Mouse (Mus musculus): ENCODE results near the gene Ntpcr. TPM values are rescaled to one million over a fixed set of nuclear protein-coding genes. Genes with fewer than 3 reads are reported as not detected.
A peak's percentile ranks its signal among the peaks of the same experiment; 100 is the strongest.

Gene Ntpcr
- total RNA-seq, 2 experiments from 2014 or later, result 16.5 to 18.6 TPM

DNA sequence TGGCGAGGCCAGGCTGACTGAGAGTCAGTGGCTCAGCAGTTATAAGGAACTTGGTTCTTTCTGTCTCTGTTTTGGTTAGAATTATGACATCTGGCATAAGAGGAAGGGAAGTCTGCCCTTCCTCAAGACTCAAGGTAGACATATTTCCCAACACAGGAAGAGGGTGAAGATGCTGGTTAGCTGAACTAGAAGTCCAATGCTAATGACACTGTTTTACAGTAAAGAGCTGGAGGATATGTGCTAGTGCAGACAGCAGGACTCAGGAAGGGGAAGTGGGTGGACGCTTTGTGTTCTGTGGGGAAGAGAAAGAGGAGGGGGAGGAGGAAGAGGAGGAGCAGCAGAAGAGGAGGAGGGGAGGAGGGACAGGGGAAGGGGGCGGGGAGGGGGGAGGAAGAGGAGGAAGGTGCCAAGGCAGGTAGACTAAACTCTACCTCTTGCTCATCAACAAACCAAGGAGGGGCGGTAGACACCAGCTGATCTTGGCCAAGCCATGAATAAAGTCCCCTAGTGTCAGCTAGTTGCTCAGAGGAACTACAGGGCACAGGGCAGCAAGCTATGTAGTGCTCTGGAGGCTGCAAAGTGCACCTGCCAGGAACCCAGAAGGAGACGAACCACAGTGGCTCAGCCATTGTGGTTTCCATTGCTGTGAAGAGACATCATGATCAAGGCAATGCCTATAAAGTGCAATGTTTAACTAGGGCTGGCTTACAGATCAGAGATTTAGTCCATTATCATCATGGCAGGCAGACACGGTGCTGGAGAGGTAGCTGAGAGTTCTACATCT lies 4.5 kb upstream of the Ntpcr start:
- no peak for DNase-seq

DNA sequence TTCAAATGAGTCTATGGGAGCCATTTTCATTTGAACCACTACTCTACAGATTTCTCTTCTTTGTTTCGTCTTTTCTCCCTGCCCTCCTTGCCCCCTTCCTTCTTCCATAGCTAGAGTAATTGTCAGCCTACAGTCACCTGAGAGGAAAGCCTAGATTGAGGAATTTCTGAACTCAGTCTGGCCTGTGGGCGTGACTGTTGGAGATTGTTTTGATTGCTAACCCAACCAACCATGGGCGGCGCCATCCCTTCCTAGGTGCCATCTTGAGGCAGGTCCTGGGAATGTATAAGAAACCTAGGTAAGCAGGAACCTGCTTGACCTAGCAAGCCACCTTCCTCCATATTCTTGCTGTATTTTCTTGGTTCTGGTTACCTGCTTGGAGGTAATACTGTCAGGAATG lies 3.6 kb upstream of the Ntpcr start:
- DNase-seq, result no peak

DNA sequence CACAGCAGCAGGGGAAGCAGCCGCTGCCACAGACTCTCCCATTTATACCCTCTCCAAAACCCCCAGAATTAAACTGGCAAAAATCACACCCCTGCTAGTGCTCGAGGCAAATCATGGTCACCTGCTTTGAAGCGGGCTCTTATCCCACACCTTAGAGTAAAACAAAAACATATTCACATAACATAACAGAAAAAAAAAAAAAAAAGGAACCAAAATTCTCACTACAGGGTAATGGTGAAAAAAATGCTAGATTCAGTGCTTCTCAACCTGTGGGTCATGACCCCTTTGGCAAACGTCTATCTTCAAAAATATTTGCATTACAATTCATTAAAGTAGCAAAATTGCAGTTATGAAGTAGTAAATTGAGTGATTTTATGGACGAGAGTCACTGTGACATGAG lies 2.8 kb upstream of the Ntpcr start:
- DNase-seq, result no peak

DNA sequence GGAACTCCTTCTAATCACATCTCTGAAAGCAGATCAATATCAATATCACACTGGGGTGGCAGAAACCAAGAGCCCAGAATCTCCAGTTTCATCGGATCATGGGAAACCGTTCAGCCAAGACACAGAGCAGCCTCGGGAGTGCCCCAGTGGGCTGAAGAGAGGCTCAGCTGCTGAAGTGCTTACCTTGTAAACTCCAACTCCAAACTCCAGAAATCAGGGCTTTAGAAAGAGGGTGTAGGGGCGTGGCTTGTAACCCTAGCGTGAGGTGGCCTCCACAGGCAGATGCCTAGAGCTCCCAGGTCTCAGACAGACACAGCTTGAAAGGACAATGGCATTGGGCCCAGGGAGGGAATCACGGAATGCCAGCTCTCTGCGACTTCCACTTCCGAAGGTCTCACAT lies 2.0 kb upstream of the Ntpcr start:
- DNase-seq, result no peak

DNA sequence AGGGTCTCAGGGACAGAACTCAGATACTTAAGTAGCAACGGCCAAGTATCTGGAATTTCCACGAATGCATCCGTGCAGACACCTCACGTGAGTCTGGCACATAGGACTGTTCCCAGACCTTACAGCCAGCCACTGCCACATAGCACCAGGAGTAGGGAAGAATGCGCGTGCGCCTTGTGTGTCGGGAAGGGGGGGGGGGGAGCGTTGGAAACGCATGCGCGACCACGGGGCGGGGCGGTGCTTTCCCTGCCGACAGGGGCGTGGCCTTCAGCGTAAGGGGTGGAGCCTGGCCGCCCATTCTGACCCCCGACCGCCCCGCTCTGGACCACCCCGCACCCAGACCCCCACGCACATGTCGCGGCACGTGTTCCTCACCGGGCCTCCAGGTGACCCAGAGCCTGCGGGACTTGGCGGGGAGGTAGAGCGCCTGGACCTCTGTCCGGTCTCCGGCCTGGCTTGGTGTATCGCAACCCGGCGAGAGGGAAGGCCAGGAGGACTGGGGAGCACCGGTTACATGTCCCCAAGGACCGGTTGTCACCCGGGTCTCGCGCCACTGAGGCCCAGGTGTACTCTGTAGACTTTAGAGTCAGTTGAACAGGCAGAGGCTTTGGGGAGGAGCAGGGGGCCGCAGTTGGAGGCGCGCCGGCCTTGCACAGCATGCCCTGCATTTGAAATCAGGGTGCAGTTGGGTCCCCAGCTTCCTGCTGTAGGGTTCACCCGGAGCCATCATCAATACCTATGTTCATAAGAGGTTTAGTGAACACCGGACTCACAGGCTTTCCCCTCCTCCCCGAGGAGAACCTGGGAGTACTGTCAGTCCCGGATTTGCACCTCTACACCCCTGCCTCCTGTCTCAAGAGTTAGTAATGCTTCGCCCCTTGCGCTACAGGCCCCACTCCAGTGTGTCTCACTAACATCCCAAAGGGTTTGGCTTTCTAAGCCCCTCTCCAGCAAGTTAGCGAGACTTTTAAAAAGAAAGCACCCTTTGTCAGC lies 4.5 kb downstream of the Ntpcr start:
- DNase-seq, result peak; percentile 91

DNA sequence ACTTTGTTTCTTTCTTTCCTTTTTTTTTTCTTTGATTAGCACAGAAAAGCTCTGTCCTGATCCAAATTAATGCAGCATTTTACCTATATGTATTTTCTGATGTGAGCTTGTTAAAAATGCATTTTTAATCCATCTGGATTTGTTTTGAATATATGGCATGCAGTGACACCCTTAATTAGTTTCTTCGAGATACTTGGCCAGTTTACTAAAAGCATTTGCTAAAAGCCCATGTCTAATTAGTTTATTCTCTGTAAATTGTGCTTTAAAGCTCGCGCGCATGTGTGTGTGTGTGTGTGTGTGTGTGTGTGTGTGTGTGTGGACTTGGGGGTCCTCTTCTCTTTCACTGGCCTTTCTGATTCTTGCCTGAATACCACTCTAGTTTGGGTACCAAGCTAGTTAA lies 9.2 kb downstream of the Ntpcr start:
- no peak for DNase-seq

DNA sequence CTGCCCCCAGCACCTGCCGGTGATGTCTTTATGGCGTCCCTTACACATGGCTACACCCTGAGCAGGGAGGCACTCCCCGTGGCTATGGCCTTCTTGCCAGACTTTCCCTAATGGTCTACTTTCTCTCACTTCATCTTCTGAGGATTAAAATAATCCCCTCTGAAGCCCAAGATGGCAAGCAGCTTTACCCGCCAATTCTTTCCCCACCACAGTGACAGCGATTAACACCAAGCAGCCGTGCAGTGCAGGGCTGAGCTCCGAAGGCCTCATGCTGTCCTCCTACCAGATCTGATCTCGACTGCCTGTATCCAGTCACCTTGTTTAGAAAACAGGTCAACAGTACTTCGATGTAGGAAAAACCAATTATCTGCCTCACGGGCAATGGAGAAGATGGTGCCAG lies 10.9 kb downstream of the Ntpcr start:
- no peak for DNase-seq

DNA sequence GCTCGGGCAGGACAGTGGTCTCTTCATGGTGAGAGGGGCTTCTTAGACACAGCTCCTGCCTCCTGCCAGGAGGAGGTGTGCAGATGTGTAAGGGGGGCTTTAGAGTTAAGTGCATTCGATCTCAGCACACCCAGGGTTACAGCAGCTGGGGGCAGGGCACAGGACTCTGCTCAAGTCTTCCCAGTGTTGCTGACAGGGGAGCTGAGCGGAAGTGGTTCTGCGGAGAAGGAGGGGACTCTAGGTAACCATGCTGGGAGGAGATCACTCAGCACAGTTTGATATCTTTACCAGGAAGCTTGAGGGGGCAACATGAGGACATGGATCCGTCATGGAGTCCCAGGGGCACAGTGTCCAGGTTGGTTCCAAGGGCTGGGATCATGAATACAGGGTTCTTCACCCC lies 11.6 kb downstream of the Ntpcr start:
- no peak for DNase-seq

DNA sequence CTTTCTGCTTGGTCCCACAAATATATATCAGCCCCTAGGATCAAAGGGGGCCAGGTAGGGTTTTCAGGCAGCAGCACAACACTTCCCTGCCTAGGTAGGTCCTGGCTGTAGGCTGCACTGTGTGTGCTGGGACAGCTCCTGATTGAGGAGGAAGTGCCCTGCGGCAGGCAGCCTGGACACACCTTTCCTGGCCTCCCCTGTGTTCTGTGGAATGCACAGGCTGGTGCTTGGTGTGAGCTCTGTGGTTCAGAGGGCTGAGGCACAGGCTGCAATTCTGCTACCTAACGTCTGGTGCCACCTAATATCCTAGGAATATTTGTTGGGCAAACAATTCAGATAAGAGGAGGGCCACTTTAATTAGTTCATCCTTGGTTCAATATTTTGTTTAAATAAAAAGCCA lies 12.1 kb downstream of the Ntpcr start:
- no peak for DNase-seq

DNA sequence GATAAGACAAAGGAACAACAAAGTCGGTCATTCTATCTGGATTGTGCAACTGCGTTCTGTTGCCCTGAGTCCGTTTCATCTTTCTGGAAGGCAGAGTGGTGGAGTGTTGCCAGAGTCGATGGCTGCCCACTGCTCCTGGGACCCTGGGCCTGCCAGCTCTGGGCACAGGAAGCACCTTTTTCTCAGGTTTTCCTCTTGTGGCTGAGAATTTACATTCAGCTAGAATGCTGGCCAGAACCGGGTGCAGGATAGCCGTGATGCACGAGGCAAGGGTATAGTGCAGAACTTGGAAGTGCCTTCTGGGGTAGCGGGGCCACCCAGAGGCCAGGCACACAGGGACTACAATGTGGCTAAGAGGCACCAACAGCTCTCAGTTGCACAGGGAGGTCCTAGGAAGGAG lies 12.6 kb downstream of the Ntpcr start:
- DNase-seq, result no peak

DNA sequence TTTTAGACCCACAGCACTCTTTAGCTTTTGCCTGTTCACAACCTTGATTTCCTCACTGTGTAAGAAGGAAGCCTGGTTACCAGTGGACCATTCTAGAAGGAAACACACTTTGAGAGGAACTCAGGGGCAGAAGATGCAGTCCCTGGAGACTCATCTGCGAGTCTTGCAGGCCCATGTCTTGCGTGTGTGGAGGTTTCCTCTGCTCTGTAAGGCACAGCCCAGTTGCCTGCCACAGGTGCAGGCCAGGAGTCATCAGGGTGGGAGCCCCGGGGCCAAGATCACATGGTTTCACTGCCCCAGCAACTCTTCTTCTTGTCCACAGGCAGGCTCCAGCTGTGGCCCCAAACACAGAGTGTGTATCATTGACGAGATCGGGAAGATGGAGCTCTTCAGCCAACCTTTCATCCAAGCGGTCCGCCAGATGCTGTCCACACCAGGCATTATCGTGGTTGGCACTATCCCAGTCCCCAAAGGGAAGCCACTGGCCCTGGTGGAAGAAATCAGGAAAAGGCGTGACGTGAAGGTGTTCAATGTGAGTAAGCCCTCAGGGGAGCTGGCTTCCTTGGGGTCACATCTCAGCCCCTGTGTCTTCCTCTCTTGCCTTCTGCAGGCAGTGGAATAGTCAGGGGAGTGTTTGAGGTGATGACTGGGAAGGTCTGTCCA lies 15.3 kb downstream of the Ntpcr start:
- no peak for DNase-seq

DNA sequence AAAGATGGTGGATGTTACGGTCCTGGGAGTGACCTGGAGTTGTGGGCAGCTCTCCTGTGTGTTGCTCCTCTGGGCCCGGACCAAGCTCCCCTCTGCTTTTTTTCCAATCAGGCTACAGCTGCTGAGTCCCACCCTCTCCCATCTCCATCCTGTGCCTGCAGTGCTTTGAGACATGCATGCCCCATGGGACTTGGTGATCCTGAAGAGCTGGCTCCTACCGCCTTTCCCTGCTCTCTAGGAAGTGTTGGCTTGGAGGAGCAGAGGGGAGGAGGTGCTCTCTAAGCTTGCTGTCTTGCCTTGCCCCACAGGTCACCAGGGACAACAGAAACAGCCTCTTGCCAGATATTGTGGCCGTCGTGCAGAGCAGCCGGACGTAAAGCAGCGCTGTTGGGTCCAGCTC lies 17.6 kb downstream of the Ntpcr start:
- DNase-seq, result no peak

DNA sequence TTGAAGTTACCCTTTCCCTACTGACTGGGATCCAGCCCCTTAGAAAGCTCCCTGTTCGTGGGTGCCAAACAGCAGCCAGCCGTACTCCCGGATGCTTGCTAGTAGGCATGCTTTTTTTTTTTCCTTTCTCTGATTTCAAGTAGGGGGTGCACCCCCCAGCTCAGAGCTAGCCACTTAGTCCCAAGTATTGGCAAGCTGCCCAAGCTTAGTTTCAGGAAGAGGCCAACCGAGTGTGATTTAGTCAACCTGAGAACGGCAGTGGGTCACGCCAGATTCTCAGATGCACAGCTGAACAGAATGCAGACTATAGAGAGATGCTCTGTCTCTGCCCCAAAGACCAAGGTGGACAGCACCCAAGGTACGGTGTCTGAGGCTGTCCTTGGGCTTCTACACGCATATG lies 21.1 kb downstream of the Ntpcr start:
- no peak for DNase-seq

DNA sequence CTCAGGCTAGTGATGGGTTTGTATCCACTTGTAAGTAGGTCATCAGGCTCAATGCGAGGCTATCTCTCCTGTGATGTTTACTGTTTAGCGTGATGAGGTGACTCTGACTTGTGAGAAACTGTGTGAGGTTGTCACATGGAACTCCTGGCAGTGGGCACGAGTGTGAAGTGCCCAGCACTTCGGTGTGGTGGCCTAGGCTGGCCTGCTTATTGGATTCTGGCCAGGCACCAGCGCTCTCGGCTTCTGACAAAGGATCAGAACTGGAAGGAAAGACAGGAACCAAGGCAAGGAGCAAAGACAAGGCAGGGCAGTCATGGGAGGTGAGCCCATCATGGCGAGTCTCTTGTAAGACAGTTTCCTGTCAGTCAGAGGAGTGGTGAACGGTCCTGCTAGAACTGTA lies 26.1 kb downstream of the Ntpcr start:
- no peak for DNase-seq

DNA sequence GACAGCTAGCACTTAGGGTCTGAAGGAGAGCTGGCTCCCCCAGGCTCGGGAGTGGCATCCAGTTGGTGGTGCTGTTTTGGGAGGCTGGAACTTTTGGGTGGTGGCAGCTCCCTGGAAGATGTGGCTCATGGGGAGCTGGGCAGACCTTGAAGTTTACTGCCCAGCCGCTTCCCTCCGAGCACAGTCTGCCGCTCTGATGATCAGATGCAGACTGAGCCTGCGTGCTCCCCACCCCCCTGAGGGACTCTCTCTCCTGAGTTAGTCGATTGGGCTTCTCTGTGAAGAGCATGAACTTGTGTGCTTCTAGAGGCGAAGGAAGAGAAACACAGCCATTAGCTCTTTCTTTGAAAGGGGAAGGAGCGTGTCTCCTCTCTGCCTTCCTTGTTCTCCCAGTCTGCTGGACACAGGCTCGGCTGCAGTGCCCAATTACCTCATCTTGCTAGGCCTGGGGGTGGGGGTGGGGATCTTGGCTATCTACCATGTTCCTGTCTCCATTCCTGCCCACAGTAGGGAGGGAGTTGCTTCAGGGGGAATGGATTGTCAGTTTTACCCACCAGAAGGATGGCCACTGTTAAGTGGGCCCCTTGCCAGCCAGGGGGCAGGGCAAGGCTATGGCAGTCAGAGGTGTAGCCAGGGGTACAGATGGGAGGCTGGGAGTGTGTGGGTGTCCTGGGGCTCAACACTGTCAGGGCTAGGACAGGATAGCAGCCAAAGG lies 26.8 kb downstream of the Ntpcr start:
- peak; percentile 31 for DNase-seq

DNA sequence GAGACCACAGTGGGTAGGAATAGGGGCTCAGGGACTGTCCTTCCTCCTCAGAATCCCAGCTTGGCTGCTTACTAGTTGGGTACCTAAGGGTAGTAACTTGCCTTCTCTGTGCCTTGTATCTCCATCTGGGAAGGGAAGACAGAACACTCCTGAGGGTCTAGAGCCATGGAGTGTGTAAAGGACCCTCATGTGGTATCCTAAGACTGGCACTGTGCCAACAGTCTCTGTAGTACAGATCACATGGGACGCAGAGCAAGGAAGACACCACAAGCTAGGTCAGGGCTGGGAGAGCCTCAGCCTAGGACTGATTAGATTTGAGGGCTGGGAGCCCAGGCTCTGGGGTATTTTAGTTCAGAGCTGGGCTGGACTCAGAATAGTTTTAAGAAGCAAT lies 27.3 kb downstream of the Ntpcr start:
- DNase-seq, result no peak

DNA sequence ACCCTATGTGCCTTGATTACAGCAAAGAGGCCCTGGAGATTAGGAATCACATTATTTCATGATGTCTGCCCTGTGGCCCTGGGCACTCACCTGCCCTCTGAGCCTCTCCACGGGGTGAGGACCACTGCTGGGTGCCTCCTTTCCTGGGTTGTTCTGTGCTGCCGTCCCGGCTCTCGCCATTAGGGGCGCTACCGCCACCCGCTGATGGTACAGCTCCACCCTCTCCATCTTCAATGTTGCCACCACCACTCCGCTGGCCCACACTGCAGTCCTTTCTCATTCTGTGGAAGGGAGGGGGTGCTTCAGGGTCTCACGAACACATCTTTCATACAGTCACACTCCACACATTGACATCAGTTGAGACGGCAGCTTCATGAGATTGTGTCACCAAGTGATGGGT lies 29.3 kb downstream of the Ntpcr start:
- peak; percentile 58 for DNase-seq

DNA sequence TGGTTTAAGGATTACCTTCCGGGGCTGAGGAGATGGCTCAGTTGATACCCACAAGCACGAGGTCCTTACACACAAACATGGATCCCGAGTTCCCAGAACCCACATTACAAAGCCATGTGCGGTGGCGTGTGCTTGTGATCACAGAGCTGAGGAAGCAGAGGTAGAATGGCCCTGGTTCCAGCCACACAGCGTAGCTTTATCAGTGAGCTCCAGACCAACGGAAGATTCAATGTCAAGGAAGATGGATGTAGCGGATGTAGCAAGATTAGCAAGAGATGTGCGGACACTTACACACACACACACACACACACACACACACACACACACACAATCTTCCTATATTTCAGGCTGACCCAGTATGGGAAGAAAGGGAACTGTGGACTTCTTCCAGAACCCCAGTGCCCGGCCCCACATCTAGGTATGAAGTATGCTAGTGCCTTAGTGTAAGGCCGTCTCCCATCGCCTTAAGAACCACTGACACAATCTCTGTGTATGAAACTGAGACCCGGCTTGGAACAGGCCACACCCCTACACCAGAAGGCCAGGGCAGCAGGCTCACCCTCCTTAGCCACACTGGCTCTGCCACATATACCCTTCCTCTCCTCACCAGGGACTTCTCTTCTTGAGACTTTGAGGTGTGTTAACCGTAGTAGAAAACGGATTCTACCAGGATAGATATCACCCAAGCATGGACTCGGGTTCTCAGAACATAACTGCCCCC lies 33.5 kb downstream of the Ntpcr start:
- no peak for DNase-seq

DNA sequence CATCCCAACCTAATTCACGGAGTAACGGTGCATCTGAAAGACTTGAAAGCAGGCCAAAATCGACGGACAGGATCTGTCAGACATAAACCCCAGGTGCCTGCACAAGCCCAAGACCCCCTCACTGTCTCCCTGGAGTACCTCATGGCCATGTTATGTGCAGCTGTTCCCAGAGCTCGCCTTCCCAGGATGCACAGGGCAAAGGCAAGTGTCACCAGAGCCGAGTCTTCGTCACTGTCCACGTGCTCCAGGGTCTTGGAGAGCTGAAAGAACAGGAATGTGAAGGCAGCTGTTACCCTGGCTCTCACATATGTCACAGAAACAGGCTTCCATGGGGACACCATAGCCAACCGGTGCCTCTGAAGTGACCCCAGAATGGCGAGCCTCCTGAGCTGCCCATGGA lies 38.3 kb downstream of the Ntpcr start:
- DNase-seq, result no peak

DNA sequence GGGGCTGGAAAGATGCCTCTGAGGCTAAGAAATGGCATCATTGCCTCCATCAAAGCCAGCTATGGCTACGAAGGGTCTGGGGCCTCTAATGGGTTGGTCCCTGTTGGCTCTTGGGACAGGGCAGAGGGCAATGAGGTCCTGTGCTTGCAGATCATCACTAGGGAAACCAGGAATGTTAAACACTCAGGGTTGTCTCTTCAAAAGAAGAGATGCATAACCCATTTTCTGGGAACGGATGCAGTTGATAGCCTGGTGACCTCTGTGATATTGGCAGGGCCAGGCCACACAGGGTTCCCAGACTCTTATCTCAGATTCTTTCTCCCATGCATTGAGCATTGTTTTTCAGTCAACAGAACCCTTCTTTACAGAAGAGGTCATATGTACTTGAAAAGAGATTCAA lies 42.5 kb downstream of the Ntpcr start:
- no peak for DNase-seq

DNA sequence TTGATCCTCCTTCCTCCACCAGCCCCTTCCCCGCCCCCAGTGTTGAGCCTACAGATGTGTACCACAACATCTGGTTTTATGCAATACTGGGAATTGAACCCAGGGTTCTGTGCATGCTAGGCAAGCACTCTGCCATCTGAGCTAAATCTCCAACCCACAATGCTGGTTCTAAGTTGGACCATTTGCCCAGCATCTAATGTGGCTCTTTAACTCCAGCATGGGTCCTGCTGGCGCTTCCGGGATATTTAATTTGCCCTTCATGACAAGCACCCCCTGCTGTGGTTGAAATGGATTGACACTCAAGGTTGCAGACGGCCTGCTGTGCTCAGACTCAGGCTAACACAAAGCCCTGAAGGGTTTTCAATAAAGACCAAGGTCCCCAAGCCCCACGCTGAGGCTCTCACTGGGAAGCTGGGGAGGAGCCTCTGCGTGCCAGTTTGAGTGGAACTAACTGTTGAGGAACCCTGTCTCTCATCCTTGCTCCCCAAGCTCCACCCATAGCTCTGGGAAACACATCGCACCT lies 43.6 kb downstream of the Ntpcr start:
- DNase-seq, result no peak

Measured in gastrocnemius, postnatal 10 days (tissue).